Mouse (Mus musculus) cerebellum, adult 18-20 months (tissue): ENCODE data around the gene Ankar.
A peak's percentile ranks its signal among the peaks of the same experiment; 100 is the strongest.

Experiments
- DNase-seq, 2 experiments: peaks; one replicate each; pipeline ENCODE4 v3.0.0; 2021

Gene Ankar

GRCm38 (mm10) chr1:72700479-72700878, at the start of gene Ankar:
Ankar (minus strand) TSS chr1:72700579.
- DNase-seq = no peak

DNA sequence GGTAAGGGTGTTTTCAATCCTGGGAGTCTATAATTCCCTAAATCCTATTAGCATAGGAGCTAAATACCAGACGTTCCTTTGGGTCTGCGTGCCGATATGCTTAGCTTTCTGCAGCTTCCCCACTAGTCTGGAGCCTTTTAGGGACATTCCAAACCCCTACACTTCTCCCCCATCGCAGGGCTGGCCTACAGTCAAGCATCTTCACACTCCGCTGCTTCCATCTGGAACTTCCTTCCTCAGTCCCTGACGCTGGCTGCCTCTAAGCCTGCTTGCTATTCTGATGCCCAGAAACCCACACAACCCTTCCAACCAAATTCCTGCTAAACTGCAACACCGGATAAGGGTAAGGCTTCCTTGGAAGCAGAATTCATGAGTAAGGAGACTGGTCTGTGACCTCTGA, 46.0 kb upstream of the Ankar start:
- peak; percentile 77 to 84 for DNase-seq

GRCm38 (mm10) chr1:72744816-72745506, 44.6 kb upstream of the Ankar start:
- DNase-seq = no peak

- DNase-seq = no peak
Measured at GRCm38 (mm10) chr1:72741406-72741805, 41.0 kb upstream of the Ankar start.

DNA sequence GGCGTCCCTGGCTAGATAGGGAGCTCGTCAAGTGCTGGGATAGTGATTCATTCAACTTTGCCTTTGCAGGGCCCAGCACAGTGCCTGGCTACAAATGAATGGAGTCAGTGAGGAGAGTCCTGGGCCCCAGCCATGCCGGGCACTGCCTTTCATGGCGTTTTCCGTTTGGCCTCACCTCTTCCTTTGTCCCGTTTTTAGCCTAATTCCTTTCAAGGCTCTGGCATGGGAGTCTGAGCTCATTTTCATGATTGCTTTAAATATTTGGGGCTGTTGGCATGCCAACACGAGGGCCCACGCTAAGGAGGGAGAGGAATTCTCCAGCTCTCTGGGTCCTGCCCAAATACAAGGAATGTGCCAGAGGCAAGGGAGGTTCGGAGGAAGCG, 39.3 kb upstream of the Ankar start:
- DNase-seq = no peak

- peak; percentile 79 to 81 for DNase-seq
Measured at GRCm38 (mm10) chr1:72738946-72739680, 38.7 kb upstream of the Ankar start.

DNA sequence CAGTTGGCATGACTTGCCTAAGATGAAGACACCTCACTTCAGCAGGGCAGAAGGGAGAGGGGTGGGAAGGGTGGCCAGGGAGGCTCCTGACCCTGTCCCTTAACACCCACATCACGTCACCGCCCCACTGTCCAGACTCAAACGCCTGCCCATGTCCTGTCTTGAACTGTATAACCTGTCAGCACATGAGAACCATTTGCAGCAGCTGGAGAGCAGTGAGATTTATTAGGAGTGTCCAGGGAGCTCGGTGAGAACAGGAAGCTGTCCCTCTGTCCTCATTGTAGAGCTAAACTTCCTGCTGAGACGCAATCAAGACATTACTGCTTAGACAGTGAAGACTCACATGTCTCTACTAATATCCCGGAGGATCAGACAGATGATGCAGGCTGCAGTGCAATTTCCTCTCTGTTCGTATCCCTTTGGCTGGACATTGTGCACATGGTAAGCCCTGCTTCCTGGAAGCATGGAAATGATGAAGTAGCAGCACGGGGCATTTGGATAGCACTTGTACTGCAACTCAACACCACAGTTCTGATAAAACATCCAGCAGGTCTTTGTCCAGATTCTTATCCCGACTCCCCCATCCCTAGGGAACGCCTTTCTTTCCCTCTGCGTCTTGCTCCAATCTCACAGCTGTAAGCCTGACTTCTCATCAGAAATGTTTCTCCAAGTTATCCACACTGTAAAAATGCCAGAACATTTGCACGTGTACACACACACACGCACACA, 36.2 kb upstream of the Ankar start:
- no peak for DNase-seq

DNA sequence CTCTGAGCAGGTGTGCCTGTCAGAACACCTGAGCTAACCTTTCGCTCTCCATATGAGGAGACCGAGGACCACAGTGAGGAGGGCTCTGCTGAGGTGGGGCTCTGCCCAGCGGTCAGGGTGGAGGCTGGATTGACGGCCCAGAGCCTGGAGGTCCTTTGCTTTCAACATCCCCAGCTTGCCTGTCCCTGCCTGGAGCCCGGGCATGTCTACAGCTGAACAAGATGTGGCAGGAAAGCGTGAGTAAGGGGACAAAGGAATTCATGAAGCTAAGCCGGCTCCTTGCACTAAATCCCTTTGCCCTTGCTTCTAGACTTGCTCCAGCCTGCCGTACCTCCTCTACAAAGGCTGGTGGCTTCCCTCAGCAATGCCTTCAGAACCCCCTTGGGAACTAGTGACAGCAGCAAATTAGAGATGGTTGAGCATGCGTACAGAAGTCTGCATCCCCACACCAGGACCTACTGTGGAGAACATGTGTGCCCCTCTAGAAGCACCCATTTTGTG, 32.9 kb upstream of the Ankar start:
- DNase-seq = no peak

- DNase-seq = no peak
Measured at GRCm38 (mm10) chr1:72730126-72730525, 29.7 kb upstream of the Ankar start.

- no peak for DNase-seq
Measured at GRCm38 (mm10) chr1:72728781-72729180, 28.4 kb upstream of the Ankar start.

- no peak for DNase-seq
Measured at GRCm38 (mm10) chr1:72725941-72726340, 25.6 kb upstream of the Ankar start.

- peak; percentile 49 to 64 for DNase-seq
Measured at GRCm38 (mm10) chr1:72724354-72724753, 24.0 kb upstream of the Ankar start.

DNA sequence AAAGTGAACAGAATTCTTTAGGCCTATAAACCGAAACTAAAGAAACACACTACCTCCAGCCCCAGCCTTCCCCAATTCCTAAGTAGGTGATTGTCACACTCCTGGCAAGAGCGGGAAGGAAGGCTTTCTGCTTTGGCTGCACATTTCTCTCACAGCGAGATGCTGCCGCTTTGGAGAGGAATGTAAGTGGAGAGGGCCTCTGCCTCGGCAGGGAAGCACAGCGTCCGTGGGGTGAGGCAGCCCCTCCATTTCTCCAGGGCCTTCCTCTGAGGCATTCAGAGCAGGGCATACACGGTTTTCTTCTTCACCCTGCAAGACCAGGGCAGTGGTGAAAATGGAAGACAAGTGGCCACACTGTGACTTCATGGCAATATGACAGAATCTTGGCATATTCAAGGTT, 22.3 kb upstream of the Ankar start:
- DNase-seq = peak in 1 of 2 experiments; percentile 19

DNA sequence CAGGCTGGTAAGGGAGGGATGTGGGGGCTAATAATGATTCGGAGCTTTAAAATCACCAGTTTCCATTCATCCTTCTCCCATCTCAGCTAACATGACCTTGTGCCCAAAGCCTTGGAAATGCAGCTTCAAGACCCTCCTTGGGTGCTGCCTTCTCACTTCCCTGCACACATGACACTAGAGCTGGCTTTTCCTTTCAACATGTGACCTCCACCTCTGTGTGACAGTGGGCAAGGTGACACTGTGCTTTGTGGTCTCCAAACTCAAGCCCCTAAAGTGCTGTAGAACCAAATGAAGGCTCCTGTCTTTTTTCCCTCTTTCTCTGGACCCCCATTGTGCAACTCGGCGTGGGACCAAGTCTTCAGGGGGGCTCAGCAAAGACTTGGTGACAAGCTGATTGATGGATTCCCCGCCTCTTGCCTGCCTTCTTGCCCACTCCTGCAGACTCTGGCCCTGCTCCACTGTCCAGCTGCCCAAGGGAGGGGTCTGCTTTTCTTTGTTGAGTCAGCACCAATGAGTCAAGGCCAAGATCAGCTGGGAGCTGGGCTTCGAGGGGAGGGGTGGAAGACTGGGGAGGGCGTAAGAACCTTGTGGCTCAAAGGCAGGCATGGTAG, 19.8 kb upstream of the Ankar start:
- DNase-seq = no peak

DNA sequence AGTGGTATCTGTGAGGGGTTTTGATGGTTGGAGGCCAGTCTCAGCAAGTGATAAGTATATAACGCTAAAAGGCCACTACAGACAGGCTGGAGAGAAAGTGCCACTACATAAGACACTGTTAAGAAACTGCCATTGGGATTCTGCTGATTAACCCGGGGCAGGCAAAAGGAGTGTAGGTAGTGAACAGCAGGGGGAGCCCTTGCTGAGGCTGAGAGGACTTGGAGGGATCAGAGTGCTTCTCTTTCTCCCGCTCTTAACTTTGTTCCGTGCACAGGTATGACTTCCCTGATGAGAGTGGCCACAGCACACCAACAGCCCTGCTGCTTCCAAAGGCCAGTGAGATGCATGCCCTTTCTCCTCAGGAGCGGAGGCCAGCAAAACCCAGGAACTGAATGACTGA, 18.5 kb upstream of the Ankar start:
- DNase-seq = peak; percentile 68 to 70

- DNase-seq = no peak
Measured at GRCm38 (mm10) chr1:72717540-72717939, 17.2 kb upstream of the Ankar start.

DNA sequence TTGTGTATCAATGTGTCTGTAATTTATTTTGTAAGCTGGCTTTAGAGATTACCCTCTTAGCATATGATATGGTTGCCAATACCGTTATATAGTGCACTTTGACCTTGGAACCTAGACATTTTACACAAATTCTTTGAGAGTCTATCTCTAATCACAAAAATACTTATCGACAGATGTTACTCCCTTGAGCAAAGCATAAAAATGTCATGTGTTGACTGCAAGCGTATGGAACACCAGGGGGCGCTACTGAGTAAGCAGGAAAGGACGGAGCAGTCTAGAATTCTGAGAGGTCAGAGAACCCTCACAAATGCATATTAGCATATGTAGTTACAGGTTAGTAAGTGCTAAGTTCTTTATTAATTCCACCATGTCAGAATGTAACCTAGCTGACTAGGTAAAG, 16.5 kb upstream of the Ankar start:
- DNase-seq = peak; percentile 76 to 81

DNA sequence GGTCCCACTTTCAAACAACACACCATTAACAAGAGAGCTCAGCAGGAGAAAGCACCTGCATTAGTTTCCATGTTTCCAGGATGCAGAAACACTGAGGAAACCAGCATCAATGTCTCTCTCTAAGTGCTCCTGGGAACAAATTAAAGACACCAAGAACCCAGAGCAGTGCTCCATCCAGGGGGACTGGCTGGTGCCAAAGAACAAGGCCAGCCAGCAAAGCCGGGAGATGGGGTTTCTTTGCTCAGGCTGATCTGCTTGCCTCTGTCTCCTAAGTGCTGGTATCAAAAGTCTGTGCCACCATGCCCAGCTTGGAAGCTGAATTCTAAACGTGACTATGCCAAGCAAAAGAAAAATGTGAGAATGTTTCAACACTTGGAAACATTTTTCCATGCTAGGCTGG, 16.0 kb upstream of the Ankar start:
- DNase-seq = no peak

GRCm38 (mm10) chr1:72715593-72716361, 15.4 kb upstream of the Ankar start:
- no peak for DNase-seq

DNA sequence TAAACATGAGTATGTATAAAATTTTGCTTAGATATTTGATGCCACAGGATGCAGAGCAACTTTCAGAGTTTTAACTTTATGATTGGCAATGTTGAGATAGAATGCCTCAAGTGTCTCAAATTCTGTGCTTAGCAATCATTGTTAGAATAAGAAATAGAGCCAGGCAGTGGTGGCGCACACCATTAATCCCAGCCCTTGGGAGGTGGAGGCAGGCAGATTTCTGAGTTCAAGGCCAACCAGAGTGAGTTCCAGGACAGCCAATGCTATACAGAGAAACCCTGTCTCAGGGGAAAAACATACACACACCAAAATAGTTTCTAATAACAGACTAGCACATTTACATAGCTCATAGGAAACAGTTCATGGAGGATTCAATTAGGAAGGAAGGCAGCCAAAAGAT, 14.7 kb upstream of the Ankar start:
- no peak for DNase-seq

GRCm38 (mm10) chr1:72714547-72714946, 14.2 kb upstream of the Ankar start:
- DNase-seq = no peak

DNA sequence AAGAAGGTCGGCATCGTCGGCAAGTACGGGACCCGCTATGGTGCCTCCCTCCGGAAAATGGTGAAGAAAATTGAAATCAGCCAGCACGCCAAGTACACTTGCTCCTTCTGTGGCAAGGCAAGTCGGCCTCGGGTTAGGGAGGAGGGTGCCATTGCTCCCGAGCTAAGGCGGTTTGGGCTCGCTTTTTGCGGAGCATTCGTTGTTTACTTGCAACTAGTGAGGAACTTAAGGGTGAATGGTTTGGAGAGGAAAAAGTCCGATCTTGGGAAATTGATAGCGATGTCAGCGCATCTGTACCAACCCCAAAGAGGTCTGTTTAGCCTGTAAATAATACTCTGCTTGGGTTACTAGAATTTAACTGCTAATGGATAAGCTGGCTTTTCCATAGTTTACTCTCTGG, 11.3 kb upstream of the Ankar start:
- no peak for DNase-seq
